Mouse (Mus musculus) heart, embryonic 11.5 days (tissue): ENCODE measurements around the gene Kcnk12. TPM values are rescaled to one million over a fixed set of nuclear protein-coding genes. Genes with fewer than 3 reads are reported as not detected.

Experiments
- ATAC-seq: fragments of 200-750 bp; cut with Nextera tagmentation; replicated peaks from 2 replicates; pipeline ENCODE4 v1.8.0; 2017; ENCODE audit warnings: moderate library complexity; ENCODE audit not compliant: insufficient number of reproducible peaks, low FRiP score, low TSS enrichment
- H3K27ac ChIP-seq: fragments of 300-500 bp; sonication (generic); 2 replicates; pipeline ENCODE4 v1.5.1; 2014; ENCODE audit warnings: mild to moderate bottlenecking, low read depth, low read length
- H3K27me3 ChIP-seq: fragments of 300-500 bp; sonication (generic); 2 replicates; pipeline ENCODE4 v1.6.1; 2014; ENCODE audit warnings: mild to moderate bottlenecking, low read length, mixed read lengths; ENCODE audit not compliant: control insufficient read depth, insufficient read depth
- H3K36me3 ChIP-seq: fragments of 300-500 bp; sonication (generic); 2 replicates; pipeline ENCODE4 v1.6.1; 2014; ENCODE audit warnings: mild to moderate bottlenecking, low read length, moderate library complexity, mixed read lengths; ENCODE audit not compliant: control insufficient read depth, insufficient read depth
- H3K4me1 ChIP-seq: fragments of 300-500 bp; sonication (generic); 2 replicates; pipeline ENCODE4 v1.6.1; 2014; ENCODE audit warnings: low read length; ENCODE audit not compliant: control insufficient read depth, insufficient read depth
- H3K4me2 ChIP-seq: fragments of 300-500 bp; sonication (generic); 2 replicates; pipeline ENCODE4 v1.6.1; 2014; ENCODE audit warnings: mild to moderate bottlenecking, moderate library complexity
- H3K4me3 ChIP-seq: fragments of 300-500 bp; sonication (generic); 2 replicates; pipeline ENCODE4 v1.5.1; 2014; ENCODE audit warnings: low read depth, low read length
- H3K9ac ChIP-seq: fragments of 300-500 bp; sonication (generic); 2 replicates; pipeline ENCODE4 v1.6.1; 2014; ENCODE audit warnings: mild to moderate bottlenecking, low read depth, low read length, moderate library complexity
- H3K9me3 ChIP-seq: fragments of 300-500 bp; sonication (generic); replicated peaks from 2 replicates; pipeline ENCODE4 v1.6.1; 2016; ENCODE audit warnings: low read length; ENCODE audit not compliant: control insufficient read depth
- WGBS: fragments of 180-500 bp; shearing (Covaris S2); extraction: QIAGEN DNeasy Blood & Tissue Kit; methylation state at CpG from one replicate; pipeline ENCODE4 v1.1.7; 2014; ENCODE audit not compliant: insufficient replicate concordance; 5-methylcytosine and 5-hydroxymethylcytosine counted together
- polyA plus RNA-seq: library from polyadenylated mRNA; unstranded; fragments of >200 nt; fragmentation: Nextera tagmentation; extraction: Ambion mirVana; gene quantifications from 2 replicates; pipeline ENCODE4 v1.2.1, GENCODE M21; 2014

Gene Kcnk12
- polyA plus RNA-seq, 1 experiment from 2014 or later = 0.23 TPM

- Histone ChIP-seq H3K27me3 (peaks cover 41% of the 10 kb centered on the region), H3K9ac (no peak overlapping the region)
Measured at GRCm38 (mm10) chr17:87792623-87793315, 5.0 kb downstream of the Kcnk12 start.

GRCm38 (mm10) chr17:87791517-87792098 is 6.2 kb downstream of the Kcnk12 start:
- no peaks in the 10 kb centered on the region for H3K4me1 ChIP-seq
- no peaks in the 10 kb centered on the region for H3K9me3 ChIP-seq
- H3K4me2 ChIP-seq = no peak overlapping the region
- WGBS = 72% methylated on average over 7 of the region's 7 CpGs
- no peak for ATAC-seq
- H3K27me3 ChIP-seq = peaks cover 29% of the 10 kb centered on the region
- no peak overlapping the region for H3K9ac ChIP-seq
- no peak overlapping the region for H3K4me3 ChIP-seq
- H3K36me3 ChIP-seq = no peaks in the 10 kb centered on the region
- no peak overlapping the region for H3K27ac ChIP-seq

More at GRCm38 (mm10) chr17:87792623-87793315, 5.0 kb downstream of the Kcnk12 start:
- ATAC-seq = no peak
- Histone ChIP-seq H3K27ac (no peak overlapping the region), H3K9me3 (no peaks in the 10 kb centered on the region), H3K4me3 (no peak overlapping the region), H3K36me3 (no peaks in the 10 kb centered on the region), H3K4me2 (no peak overlapping the region), H3K4me1 (peaks cover 5% of the 10 kb centered on the region)
- WGBS = 73% methylated on average over 12 of the region's 12 CpGs

GRCm38 (mm10) chr17:87790661-87791060 is 7.1 kb downstream of the Kcnk12 start:
- H3K9me3 ChIP-seq = no peaks in the 10 kb centered on the region
- no peak overlapping the region for H3K4me2 ChIP-seq
- H3K27ac ChIP-seq = no peak overlapping the region
- H3K9ac ChIP-seq = no peak overlapping the region
- H3K4me1 ChIP-seq = no peaks in the 10 kb centered on the region
- ATAC-seq = no peak
- H3K36me3 ChIP-seq = no peaks in the 10 kb centered on the region
- H3K4me3 ChIP-seq = no peak overlapping the region
- WGBS = 77% methylated on average over 5 of the region's 5 CpGs
- peaks cover 20% of the 10 kb centered on the region for H3K27me3 ChIP-seq

- WGBS = 67% methylated on average over 6 of the region's 6 CpGs
- H3K4me1 ChIP-seq = no peaks in the 10 kb centered on the region
- H3K9me3 ChIP-seq = no peaks in the 10 kb centered on the region
- H3K36me3 ChIP-seq = no peaks in the 10 kb centered on the region
- H3K4me2 ChIP-seq = no peak overlapping the region
- H3K27me3 ChIP-seq = peaks cover 5% of the 10 kb centered on the region; the same call in 1 of the 2 replicates
- H3K9ac ChIP-seq = no peak overlapping the region
- no peak overlapping the region for H3K4me3 ChIP-seq
- H3K27ac ChIP-seq = no peak overlapping the region
- no peak for ATAC-seq
Measured at GRCm38 (mm10) chr17:87788216-87788615, 9.6 kb downstream of the Kcnk12 start.

- H3K4me2 ChIP-seq = no peak overlapping the region
- H3K27ac ChIP-seq = no peak overlapping the region
- H3K4me3 ChIP-seq = no peak overlapping the region
- peaks cover 5% of the 10 kb centered on the region; the same call in 1 of the 2 replicates for H3K27me3 ChIP-seq
- no peaks in the 10 kb centered on the region for H3K36me3 ChIP-seq
- H3K4me1 ChIP-seq = no peaks in the 10 kb centered on the region
- 82% methylated on average over 4 of the region's 4 CpGs for WGBS
- H3K9me3 ChIP-seq = no peaks in the 10 kb centered on the region
- H3K9ac ChIP-seq = no peak overlapping the region
- ATAC-seq = no peak
Measured at GRCm38 (mm10) chr17:87787711-87788110, 10.1 kb downstream of the Kcnk12 start.

GRCm38 (mm10) chr17:87785721-87786120 is 12.1 kb downstream of the Kcnk12 start:
- Histone ChIP-seq H3K4me2 (no peak overlapping the region), H3K27ac (no peak overlapping the region), H3K27me3 (peaks cover 5% of the 10 kb centered on the region; the same call in 1 of the 2 replicates), H3K9ac (no peak overlapping the region), H3K36me3 (no peaks in the 10 kb centered on the region), H3K4me3 (no peak overlapping the region), H3K4me1 (no peaks in the 10 kb centered on the region), H3K9me3 (no peaks in the 10 kb centered on the region)
- WGBS = 86% methylated on average over 15 of the region's 15 CpGs
- no peak for ATAC-seq

GRCm38 (mm10) chr17:87784911-87785310 is 12.9 kb downstream of the Kcnk12 start:
- H3K36me3 ChIP-seq = no peaks in the 10 kb centered on the region
- H3K4me3 ChIP-seq = no peak overlapping the region
- no peak for ATAC-seq
- WGBS = 85% methylated on average over 2 of the region's 2 CpGs
- no peak overlapping the region for H3K27ac ChIP-seq
- H3K9ac ChIP-seq = no peak overlapping the region
- no peak overlapping the region for H3K4me2 ChIP-seq
- no peaks in the 10 kb centered on the region for H3K4me1 ChIP-seq
- H3K9me3 ChIP-seq = no peaks in the 10 kb centered on the region
- no peaks in the 10 kb centered on the region; the same call in 1 of the 2 replicates for H3K27me3 ChIP-seq

- no peak overlapping the region for H3K4me2 ChIP-seq
- H3K4me1 ChIP-seq = no peaks in the 10 kb centered on the region
- H3K27me3 ChIP-seq = no peaks in the 10 kb centered on the region; the same call in 1 of the 2 replicates
- 62% methylated on average over 14 of the region's 14 CpGs for WGBS
- no peak overlapping the region for H3K9ac ChIP-seq
- H3K36me3 ChIP-seq = no peaks in the 10 kb centered on the region
- ATAC-seq = no peak
- H3K9me3 ChIP-seq = no peaks in the 10 kb centered on the region
- H3K27ac ChIP-seq = no peak overlapping the region
- no peak overlapping the region for H3K4me3 ChIP-seq
Measured at GRCm38 (mm10) chr17:87784141-87784831, 13.5 kb downstream of the Kcnk12 start.
